Mouse (Mus musculus): ENCODE measurements around the gene Ubtd1.

Ubtd1 gene

DNA sequence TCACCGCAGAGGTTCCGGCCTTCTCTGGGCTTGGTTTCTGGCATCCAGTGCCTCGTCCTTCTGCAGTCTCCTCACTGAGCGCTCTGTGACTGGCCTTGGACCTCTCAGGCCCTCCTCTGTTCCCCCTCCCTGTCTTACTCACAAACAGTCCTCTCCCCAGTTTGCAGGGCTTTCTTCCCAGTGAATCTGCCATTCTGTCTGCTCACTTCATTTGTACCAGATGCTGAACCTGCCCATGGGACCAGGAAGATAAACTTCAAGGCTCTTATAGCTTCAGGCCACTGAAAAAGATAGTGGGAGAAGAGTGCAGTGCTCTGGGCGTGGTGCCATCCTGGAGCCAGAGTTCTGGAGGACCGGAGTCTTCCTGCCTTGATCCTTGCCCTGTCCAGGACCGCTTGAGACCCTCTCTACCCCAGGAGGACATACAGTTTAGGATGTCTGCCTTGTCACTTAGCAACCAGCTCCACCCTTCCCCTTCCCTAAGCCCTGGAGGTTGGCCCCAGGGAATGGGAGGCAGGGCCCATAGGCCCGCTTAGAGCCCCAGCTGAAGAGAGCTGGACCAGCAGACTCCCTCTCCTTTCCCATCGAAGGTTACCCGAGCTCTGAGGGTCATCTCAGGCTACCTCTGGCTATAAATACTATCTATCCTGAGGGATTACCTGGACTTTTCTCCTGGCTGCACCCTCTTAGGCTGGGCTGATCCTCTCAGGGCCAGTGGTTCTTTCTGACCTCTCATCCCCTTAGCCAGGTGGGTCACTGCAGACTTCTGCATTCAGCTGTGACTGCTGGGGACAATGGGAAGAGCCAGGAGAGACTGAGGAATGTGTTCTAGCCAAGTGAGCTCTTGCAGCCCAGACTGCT lies 40.3 kb downstream of the Ubtd1 start:
- DNase-seq (ENCODE audit: inconsistent ontology term) = no peak

DNA sequence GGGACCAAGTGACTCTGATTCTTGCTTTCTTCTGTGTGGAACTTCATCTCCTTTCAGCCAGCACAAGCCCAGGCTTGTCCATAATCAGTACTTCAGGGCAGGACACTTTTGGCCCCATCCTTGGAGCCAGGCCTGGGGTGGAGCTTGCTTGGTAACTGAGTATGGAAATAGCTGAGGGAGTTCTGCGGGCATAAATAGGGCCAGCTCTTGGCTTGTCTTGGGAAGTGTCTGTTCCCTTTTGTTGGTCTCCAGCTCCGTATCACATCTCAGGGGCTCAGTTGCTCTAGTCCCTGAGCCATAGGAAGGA lies 40.9 kb downstream of the Ubtd1 start:
- peak; percentile 83 for DNase-seq (ENCODE audit: inconsistent ontology term)

DNA sequence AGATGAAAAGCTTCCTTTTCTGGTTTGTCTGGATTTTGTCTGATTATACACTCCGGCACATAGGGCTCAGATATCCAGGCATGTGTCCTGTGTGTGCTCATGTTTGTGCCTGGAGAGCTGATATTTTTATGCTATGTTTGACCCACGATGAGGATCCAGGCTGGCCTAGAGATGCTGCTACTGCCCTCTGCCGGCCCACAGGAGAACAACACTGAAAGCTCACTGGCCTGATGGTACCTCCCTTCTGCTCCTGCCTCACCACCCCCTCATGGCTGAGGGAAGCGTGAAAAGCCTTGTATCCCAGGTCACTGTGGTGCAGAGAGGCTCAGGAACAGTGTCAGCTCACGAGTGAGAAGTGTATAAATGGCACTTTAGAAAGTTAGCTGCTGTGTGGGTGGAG lies 44.6 kb downstream of the Ubtd1 start:
- DNase-seq (ENCODE audit: inconsistent ontology term) = peak; percentile 70

DNA sequence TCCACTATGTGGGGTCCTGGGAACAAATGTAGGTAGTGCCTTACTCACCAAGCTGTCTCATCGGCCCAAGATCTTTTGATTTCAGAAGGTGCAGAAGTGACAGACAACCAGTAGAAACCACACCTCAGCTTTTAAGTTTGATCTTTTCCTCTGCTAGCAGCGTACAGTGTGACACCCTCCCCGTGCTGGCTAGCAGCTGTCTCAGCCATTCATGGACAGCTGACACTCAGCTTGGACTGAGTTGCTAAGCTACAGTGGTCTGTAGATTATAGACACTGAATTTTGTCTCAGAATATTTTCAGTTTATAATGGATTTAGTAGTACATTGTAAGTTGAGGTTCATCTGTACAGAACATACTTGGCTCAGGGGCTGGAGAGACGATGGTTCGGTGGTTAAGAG lies 49.5 kb downstream of the Ubtd1 start:
- DNase-seq (ENCODE audit: inconsistent ontology term) = no peak

DNA sequence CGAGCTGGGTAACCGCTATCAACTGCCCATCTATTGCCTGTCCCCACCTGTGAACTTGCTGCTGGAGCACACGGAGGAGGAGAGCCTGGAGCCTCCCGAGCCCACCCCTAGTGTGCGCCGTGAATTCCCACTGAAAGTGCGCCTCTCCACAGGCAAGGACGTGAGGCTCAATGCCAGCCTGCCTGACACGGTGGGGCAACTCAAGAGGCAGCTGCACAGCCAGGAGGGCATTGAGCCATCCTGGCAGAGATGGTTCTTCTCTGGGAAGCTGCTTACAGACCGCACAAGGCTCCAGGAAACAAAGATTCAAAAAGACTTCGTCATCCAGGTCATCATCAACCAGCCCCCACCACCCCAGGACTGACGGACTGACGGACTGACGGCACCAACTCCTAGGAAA lies 52.0 kb downstream of the Ubtd1 start:
- DNase-seq (ENCODE audit: inconsistent ontology term) = no peak

DNA sequence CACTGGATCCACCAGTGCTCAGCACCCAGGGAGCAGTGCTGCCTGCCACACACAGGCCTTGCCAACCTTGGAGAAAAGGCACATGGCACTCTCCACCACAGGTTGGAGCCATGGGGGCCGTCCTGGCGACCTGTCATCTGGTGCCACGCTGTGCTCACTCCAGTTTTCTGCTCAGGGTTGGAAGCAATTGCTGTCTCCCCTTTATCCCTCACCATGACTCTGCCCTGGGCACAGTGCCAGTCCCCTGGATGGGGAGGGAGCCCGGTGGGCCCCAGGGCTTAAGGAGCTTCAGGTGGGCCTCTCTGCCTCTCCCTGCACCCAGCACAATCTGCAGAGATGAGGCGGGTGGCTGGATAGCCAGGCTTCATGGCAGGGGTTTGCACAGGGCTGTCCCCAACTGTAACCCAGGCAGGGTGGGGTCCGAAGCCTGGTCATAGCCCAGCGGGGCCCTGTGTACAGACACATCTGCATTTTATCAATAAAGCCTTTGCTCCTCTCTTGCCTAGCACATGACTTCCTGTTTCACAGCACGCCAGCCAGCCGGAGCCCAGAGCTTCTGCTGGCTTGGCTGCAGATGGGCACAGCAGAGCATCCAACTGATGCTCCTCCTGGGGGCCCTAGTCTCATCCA lies 52.7 kb downstream of the Ubtd1 start:
- DNase-seq (ENCODE audit: inconsistent ontology term) = no peak

DNA sequence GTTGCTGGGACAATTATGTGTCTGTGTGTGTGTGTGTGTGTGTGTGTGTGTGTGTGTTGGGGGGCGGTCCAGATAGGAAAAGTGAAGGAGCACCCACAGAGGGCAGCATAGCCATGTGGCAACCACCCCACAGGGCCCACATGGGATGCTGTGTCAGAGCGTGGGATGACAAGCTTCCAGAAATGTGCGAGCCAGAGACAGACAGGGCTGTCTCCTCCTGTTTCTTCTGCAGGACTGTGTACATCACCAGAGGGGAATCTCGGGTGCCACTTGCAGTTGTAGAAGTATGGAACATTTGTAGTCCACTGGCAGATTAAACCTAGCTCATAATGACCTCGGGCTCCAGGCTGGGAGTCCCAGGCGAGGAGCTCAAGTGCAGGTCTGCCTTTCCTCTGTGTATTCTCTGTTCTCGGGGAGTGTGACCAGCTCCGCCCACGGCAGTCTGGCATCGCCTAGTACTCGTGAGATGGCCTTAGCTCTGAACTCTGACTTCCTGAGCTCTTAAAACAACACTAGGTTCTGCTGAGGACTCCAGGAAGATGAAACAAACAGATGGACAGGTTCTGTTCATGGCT lies 53.4 kb downstream of the Ubtd1 start:
- no peak for DNase-seq (ENCODE audit: inconsistent ontology term)

DNA sequence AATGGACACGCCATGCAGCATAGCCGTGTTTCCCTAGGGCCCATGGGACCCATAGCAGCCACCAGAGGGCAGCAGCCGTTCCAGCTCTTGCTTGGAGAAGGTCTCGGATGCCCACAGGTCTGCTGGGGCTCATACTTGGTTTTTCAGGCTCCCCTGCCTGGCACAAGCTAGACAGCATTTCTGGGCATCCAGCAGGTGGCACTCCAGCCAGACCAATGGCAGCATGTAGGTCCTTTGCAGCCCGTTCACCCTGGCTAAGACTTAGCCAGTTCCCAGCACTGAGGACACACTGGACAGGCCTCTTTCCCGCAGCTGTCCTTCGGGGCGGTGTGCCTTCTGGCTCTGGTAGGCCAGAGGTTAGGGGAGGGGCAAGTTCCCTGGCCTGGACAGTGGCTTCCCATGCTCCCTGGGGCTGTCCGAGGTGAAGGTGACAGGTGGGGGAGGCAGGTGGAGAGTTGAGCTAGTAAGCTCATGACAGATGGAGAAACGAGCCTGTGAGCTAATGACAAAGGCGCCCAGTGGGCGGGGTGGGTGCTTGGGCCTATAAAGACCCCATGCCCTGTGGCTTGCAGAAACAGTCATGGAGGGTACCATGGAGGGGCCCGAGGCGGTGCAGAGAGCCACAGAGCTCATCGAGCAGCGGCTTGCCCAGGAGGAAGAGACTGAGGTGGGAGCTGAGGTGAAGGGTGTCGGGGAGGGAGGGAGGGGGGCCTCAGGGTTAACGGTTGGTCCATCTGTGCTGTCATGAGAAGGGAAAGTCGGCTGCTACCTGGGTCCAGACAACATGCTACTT lies 54.1 kb downstream of the Ubtd1 start, which contains the start of gene Ankrd2:
Ankrd2 (plus strand) TSS at position 545 of the 793 bp plus-strand sequence.
- peak; percentile 85 for DNase-seq (ENCODE audit: inconsistent ontology term)

DNA sequence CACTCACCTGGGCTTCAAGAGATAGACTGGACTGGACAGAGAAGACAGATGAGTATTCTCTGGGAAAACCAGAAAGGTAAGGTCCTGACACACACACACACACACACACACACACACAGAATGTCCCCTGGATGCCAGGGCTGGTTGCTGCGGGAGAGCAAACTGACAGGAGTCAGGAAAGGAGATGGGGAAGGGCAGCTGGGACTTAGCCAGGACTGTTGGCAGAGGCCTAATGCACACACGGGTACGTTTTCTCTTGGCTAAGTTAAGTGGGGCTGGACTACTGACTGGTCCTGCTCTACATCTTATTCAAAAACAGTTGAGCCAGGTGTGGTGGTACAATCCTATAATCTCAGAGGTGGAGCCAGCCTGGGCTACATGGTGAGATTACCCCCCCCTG lies 54.8 kb downstream of the Ubtd1 start:
- DNase-seq (ENCODE audit: inconsistent ontology term) = no peak

DNA sequence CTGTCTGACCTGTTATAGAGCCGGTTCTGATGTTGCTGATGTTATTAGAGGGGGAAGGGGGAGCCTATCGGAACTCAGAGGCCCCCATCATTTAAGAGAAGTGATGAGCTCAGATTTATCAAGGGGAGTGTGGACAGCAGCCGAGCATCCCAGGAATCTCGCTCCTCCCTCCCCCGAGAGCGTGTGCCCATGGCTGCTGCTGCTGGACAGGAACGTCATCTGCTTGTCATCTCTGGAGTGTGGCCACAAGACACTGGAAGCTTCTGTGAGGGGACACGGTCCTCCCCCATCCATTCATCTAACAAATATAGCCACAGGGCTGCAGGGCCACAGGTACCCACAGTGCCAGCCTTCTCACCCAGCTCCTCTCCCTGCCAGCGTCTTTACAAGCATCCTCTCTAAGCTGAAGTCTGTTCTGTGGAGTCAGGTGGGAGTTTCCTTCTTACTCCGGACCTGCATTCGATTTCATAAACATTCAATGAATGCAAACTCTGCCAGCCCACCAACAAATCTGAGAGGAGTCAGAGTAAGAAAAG lies 55.7 kb downstream of the Ubtd1 start:
- DNase-seq (ENCODE audit: inconsistent ontology term) = no peak

DNA sequence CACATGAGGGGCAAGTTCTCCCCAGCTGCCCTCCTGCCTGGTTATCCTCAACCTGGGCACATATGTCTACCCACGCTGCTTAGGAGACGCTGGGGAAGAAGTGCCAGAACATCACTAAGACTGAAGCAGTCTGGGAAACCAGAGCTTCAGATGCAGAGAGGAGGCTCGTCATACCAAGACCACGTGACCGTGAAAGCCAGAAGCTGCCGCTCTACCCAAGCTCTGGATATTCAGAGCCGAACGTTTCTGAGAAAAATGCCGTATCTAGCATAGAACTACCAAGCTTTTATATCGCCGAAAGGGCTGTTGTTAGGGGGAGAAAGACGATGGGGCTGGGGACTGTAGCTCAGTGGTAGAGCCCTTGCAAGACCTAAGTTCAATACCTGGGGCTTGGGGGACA lies 56.7 kb downstream of the Ubtd1 start:
- DNase-seq (ENCODE audit: inconsistent ontology term) = no peak

DNA sequence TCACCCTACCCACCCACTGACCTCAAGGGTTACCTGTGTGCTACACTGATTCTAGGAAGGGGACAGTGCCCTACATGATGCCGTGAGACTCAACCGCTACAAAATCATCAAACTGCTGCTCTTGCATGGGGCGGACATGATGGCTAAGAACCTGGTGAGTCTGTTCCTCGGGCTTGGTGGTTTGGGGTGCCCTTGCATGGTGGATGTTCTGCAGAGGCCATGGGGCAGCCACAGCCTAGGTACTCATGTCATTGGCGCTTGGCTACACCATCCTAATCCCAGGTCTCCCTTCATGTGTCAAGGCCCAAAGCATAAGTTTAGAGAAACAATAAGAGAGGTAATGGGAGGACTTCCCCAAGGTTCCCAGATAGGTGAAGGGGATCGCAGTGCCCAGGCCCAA lies 62.4 kb downstream of the Ubtd1 start:
- DNase-seq (ENCODE audit: inconsistent ontology term) = no peak

DNA sequence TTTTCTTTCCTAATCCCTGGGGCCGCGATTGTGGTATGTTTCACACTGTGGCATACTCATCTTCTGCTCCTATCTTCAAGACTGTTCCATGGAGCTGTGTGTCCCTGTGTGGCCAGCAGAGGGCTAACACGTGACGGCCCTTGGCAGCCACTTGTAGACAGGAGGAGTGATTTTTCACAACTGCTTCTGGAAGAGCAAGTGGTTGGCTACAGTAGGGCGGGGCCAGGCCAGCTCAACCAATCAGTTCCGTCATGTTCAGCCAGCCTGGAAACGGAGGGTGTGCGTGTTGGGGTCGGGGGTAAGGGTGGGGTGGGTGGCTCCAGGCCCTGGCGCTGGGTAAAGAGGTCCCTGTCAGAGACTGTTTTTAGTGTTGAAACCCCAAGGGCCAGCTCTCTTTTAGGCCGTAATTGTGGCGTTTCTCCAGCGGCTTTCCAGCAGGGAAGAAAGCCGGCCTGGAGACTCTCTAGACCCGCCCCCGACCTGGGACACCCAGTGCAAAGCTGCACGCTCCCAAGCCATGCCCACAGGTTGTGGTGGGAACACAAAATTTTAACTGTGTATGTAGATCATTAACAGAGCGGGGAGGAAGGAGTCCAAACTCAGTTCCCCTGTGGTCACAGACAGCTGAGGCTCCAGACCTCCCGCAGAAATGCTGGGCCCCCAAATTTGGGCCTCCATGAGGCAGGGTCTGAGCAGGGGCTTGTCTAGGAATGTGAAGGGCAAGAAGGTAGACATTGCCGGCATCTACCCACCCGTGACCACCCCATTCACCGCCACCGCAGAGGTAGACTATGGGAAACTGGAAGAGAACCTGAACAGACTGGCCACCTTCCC lies 63.9 kb downstream of the Ubtd1 start, which contains the start of gene Hoga1:
Hoga1 (plus strand) TSS at position 342 of the 834 bp plus-strand sequence.
- peak; percentile 82 for DNase-seq (ENCODE audit: inconsistent ontology term)

DNA sequence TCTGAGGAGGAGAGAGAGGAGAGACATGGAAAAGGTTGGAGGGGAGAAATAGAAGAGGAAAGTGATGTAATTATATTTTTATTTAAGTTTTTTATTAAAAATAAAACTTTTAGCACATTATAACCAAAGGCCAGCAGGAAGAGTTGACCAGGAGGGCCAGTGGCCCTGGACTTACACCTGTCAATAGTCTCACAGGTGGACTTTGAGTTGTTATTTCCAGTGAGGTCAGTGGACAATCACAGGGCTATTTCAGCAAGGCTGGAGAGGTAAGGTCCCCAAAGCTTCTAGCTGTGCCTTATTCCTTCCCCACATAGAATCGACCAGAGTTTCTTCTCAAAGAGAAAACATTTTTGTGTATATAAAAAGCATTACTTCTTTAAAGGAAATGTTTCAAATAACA lies 68.7 kb downstream of the Ubtd1 start:
- no peak for DNase-seq (ENCODE audit: inconsistent ontology term)

DNA sequence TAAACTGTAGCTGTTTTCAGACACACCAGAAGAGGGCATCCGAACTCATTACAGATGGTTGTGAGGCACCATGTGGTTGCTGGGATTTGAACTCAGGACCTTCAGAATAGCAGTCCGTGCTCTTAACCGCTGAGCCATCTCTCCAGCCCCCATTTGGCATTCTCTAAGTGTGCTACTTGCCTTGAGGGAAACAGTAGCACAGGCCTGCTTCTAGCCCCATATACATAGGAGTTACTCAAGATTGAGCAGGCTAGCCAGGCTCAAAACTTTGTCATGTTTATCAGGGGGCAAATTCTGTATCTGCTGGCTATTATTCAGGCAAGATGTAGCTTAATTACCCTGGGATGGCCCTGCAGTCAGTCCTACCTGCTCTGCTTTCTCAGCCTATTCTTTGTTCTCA lies 69.8 kb downstream of the Ubtd1 start:
- DNase-seq (ENCODE audit: inconsistent ontology term) = no peak

DNA sequence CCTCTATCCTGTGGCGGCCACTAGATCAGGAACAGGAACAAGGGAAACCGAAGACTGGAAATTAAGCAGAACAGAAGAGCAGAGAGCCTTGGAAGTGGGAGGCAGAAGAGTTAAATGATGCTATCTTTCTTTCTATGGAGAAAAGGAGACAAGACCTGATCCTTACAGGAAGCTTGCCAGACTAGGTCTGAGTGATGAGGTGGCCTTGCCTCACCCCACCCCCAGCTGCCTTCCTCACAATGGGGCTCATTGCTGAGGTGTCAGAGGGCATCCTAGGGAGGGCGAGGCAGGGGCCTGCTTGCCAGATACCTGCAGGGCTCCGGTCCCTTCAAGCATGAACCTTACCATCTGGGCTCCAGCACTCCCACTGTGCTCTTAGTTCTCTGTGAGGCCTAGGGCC lies 70.4 kb downstream of the Ubtd1 start, which contains the start of gene 4933411K16Rik:
4933411K16Rik (plus strand) TSS at position 301 of the 400 bp plus-strand sequence.
- no peak for DNase-seq (ENCODE audit: inconsistent ontology term)

DNA sequence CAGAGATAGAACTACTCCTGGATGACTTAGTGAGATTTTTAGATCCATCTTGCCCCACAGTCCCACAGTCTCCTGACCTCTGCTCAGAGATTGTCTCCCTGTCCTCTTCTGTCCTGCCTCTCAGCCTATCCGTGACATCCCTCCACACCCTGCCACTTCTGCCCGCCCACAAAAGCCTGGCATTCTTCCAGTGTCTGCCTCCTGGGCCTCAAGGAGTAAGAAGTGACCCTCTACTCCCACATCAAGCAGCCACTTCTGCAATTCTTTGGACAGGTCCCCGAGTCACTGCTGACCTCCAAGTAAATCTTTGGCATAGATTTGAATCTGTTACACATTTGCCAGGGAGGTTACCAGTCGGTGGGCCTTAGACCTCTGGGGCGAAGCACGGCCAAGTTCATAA lies 72.7 kb downstream of the Ubtd1 start:
- DNase-seq (ENCODE audit: inconsistent ontology term) = no peak

DNA sequence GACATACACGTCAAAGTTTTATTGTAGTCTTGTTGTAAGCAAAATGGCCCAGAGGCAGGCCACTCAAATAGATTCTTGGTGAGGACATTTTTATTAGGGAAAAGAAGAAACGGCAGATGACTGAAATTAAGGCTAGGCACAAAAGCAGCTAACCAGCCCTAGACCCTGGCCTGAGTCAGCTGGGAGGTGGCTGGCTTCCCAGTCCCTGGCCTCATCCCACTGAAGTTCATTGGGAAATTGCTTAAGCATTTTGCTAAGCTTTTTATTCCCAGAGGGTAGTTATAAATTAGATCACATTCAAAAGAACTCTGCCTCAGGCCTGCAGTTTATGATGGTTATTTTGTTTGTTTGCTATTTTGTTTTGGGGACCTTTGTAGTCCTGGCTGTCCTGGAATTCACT lies 74.3 kb downstream of the Ubtd1 start:
- DNase-seq (ENCODE audit: inconsistent ontology term) = no peak

DNA sequence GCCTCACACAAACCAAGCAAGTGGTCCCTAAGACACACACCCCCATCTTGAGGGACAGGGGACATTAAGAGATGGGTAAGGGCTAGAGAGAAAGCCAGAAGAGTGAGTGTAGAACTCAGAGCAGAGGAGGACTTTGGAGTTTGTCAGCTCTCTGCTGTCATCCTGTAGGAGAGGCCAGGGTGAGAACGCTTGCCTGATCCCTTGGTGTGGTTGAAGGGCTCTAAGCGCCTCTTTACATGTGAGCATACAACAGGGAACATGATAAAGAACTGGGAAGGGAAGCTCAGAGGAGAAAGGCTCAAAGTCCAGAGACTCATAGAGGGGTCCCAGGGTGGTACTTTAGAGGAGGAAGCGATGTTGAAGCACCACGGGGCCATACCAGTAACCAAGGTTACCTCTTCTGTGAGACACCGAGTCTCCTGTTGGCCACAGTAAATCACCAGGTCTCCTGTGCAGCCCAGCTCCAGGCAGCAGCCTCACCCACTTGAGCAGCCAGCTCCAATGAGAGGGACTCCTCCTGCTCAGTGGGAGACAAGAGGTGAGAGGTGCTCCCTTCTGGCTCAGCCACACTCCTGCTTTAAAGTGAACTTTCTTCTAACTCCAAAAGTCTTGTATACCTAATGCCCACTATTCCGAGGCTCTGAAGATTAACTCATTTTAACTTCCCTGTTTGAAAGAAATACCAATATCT lies 75.3 kb downstream of the Ubtd1 start:
- no peak for DNase-seq (ENCODE audit: inconsistent ontology term)

DNA sequence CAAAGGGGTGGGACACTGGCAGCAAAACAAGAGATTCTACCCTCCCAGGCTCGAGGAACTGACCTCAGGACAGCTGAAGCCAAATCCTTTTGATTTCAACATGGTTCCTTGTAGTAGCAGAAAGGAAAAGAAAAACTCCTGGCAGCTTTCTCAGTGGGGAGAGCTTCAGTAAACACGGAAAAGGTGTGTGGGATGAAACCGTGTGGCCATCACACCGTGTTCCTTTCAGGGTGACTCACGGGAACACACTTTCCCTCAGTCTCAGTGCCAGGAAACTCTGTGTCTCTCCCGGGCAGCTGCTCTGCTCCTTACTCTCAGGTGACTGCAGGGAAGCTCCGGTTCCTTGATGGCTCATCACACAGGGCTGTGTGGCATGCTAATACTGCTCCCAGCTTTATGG lies 76.9 kb downstream of the Ubtd1 start:
- DNase-seq (ENCODE audit: inconsistent ontology term) = no peak

Measured in Muller cell, postnatal 12 days (primary cell).